Mouse (Mus musculus): ENCODE results near the gene Ptpn7.

GRCm38 (mm10) chr1:135170299-135170698 lies 37.8 kb downstream of the Ptpn7 start:
- TF ChIP-seq POLR2A (IDR thresholded peaks at IDR 0.05; ENCODE audit: control insufficient read depth, extremely low read depth, insufficient read depth, low read length, poor library complexity) (no peak), CTCF (IDR thresholded peaks at IDR 0.05; ENCODE audit: borderline replicate concordance, control insufficient read depth, extremely low read depth, insufficient read depth, low read length, poor library complexity) (no peak)
